ENCODE assay signal across 8 mouse cellular contexts in genomic region chr12:116202176-116202981, GRCm38 (mm10).
DNase-seq lines count a peak whose midpoint lies in the region; ATAC-seq lines count a peak whose summit lies in the region.

No protein-coding gene starts in this region.

- WGBS in heart, embryonic 10.5 days = 37% methylated on average over 9 of the region's 9 CpGs
- 34% methylated on average over 9 of the region's 9 CpGs for whole genome bisulfite sequencing in forebrain, embryonic 10.5 days
- whole genome bisulfite sequencing in hindbrain, embryonic 11.5 days = 37% methylated on average over 9 of the region's 9 CpGs

- H3K4me3 ChIP-seq in heart, embryonic 10.5 days = no peak overlapping the region
- no peak overlapping the region for H3K4me3 ChIP-seq in forebrain, embryonic 10.5 days
- no peak overlapping the region for H3K4me3 ChIP-seq in hindbrain, embryonic 11.5 days (ENCODE audit: low read depth, low read length)

- H3K9ac ChIP-seq in hindbrain, embryonic 11.5 days (ENCODE audit: low read depth, low read length) = no peak overlapping the region

- no peaks in the 10 kb centered on the region for H3K36me3 ChIP-seq in heart, embryonic 10.5 days
- no peaks in the 10 kb centered on the region for H3K36me3 ChIP-seq in forebrain, embryonic 10.5 days (replicated peaks)
- H3K36me3 ChIP-seq in hindbrain, embryonic 11.5 days (ENCODE audit: control insufficient read depth, insufficient read depth, low read length) = no peaks in the 10 kb centered on the region

- no peaks in the 10 kb centered on the region for H3K9me3 ChIP-seq in heart, embryonic 10.5 days
- no peaks in the 10 kb centered on the region for H3K9me3 ChIP-seq in forebrain, embryonic 10.5 days
- no peaks in the 10 kb centered on the region for H3K9me3 ChIP-seq in hindbrain, embryonic 11.5 days (ENCODE audit: control insufficient read depth, low read length)

- H3K4me2 ChIP-seq in hindbrain, embryonic 11.5 days (replicated peaks; ENCODE audit: low read depth, low read length) = no peak overlapping the region

- no peaks in the 10 kb centered on the region for H3K4me1 ChIP-seq in heart, embryonic 10.5 days
- H3K4me1 ChIP-seq in forebrain, embryonic 10.5 days = peaks cover 5% of the 10 kb centered on the region
- no peaks in the 10 kb centered on the region for H3K4me1 ChIP-seq in hindbrain, embryonic 11.5 days (replicated peaks; ENCODE audit: control insufficient read depth, insufficient read depth, low read length)

- no peak overlapping the region for H3K27ac ChIP-seq in heart, embryonic 10.5 days
- 0 out of 2 replicates have a peak overlapping the region, but pooled peaks have one; percentile 35 for H3K27ac ChIP-seq in forebrain, embryonic 10.5 days
- H3K27ac ChIP-seq in hindbrain, embryonic 11.5 days (ENCODE audit: low read depth, low read length) = no peak overlapping the region

- H3K27me3 ChIP-seq in heart, embryonic 10.5 days (ENCODE audit: insufficient read depth, poor library complexity, severe bottlenecking) = no peaks in the 10 kb centered on the region
- no peaks in the 10 kb centered on the region for H3K27me3 ChIP-seq in forebrain, embryonic 10.5 days (ENCODE audit: poor library complexity, severe bottlenecking)
- H3K27me3 ChIP-seq in hindbrain, embryonic 11.5 days (ENCODE audit: control insufficient read depth, insufficient read depth, low read length) = no peaks in the 10 kb centered on the region

- peak; percentile 59 for ATAC-seq in hindbrain, embryonic 11.5 days (ENCODE audit: low FRiP score)

- DNase-seq in heart, adult 11 months = peak; percentile 72
- DNase-seq in heart, embryonic 10.5 days (ENCODE audit: low spot score) = no peak
- DNase-seq in brain, embryonic 18.5 days (ENCODE audit: low read depth, low spot score) = peak; percentile 18
- DNase-seq in forebrain, embryonic 10.5 days (ENCODE audit: extremely low spot score, low spot score) = peak; percentile 63
- DNase-seq in hindbrain, embryonic 11.5 days (ENCODE audit: low spot score) = peak; percentile 71
- DNase-seq in layer of hippocampus, adult 9-11 months = peak; percentile 38
- peak; percentile 44 for DNase-seq in lung, postnatal 25 days (ENCODE audit: low spot score)
- DNase-seq in retina, postnatal 7 days (ENCODE audit: low read depth, low spot score) = peak; percentile 60
